Mouse (Mus musculus) embryonic facial prominence, embryonic 13.5 days (tissue): ENCODE measurements at regions not wholly inside any gene's neighbourhood (a gene's known extent, or its start where the extent isn't known, plus 50 kb on each side); places are given as distances from the start of the nearest gene placed in this dataset.

Experiments
- ATAC-seq: fragments of 200-750 bp; cut with Nextera tagmentation; 2 replicates; pipeline ENCODE4 v1.8.0; 2017; ENCODE audit warnings: low read depth; ENCODE audit not compliant: insufficient number of reproducible peaks, insufficient read depth, low FRiP score, low TSS enrichment
- H3K27ac ChIP-seq: fragments of 300-500 bp; sonication (generic); 2 replicates; pipeline ENCODE4 v1.5.1; 2015; ENCODE audit warnings: moderate library complexity, mild to moderate bottlenecking, inconsistent platforms
- H3K27me3 ChIP-seq: fragments of 300-500 bp; sonication (generic); 2 replicates; pipeline ENCODE4 v1.6.1; 2015; ENCODE audit warnings: mild to moderate bottlenecking, inconsistent platforms
- H3K36me3 ChIP-seq: fragments of 300-500 bp; sonication (generic); 2 replicates; pipeline ENCODE4 v1.6.1; 2015; ENCODE audit warnings: mild to moderate bottlenecking, inconsistent platforms
- H3K4me1 ChIP-seq: fragments of 300-500 bp; sonication (generic); 2 replicates; pipeline ENCODE4 v1.6.1; 2015; ENCODE audit warnings: inconsistent platforms
- H3K4me2 ChIP-seq: fragments of 300-500 bp; sonication (generic); 2 replicates; pipeline ENCODE4 v1.6.1; 2015; ENCODE audit warnings: moderate library complexity, mild to moderate bottlenecking, inconsistent platforms
- H3K4me3 ChIP-seq: fragments of 300-500 bp; sonication (generic); 2 replicates; pipeline ENCODE4 v1.5.1; 2015; ENCODE audit warnings: mild to moderate bottlenecking, inconsistent platforms
- H3K9ac ChIP-seq: fragments of 300-500 bp; sonication (generic); 2 replicates; pipeline ENCODE4 v1.6.1; 2015; ENCODE audit warnings: mild to moderate bottlenecking, inconsistent platforms
- H3K9me3 ChIP-seq: fragments of 300-500 bp; sonication (generic); 2 replicates; pipeline ENCODE4 v1.6.1; 2016; ENCODE audit warnings: inconsistent platforms
- WGBS: fragments of 180-500 bp; shearing (Covaris S2); methylation state at CpG from one replicate; pipeline ENCODE4 v1.1.7; 2015; ENCODE audit warnings: mixed read lengths; 5-methylcytosine and 5-hydroxymethylcytosine counted together

DNA sequence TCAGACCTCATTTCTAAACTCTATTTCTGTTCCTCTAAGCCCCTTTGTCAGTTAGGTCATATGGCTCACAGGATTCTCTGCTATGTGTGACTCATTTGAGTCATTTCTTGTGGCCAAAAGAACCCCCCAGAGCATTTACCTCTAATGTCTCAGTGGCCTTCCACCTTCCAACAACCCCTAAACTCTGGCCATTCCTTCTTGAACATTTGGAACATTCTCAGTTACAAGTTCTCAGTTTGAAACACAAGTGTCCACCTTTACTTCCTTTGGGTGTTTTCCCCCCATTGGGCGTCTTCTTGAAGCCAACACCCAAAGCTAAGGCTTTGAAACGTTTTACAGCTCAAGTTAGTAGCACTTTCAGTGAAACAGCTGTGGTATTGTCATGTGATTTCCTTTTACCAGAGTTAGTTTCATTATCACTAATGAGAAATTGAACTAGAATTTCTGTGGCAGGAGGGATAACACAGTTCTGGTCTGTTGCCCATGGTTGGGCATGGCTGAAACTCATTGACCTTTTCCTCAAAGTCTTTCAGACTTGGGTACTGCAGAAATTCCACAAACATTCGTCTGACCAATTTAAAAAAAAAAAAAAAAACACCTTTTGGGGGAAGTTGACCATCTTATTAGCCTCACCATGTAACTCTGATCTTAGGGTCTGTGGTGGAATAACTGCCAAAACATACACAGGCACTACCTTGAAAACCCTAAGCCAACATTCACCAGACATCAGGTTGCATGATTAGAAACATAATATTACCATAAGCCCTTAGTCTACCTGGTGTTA is 201.8 kb downstream of the Nfkbiz start:
- Histone ChIP-seq H3K27me3 (no peaks in the 10 kb centered on the region), H3K9ac (no peak overlapping the region), H3K36me3 (no peaks in the 10 kb centered on the region), H3K4me1 (no peaks in the 10 kb centered on the region), H3K9me3 (no peaks in the 10 kb centered on the region), H3K27ac (no peak overlapping the region), H3K4me3 (no peak overlapping the region), H3K4me2 (no peak overlapping the region)
- no peak for ATAC-seq
- WGBS = 66% methylated on average over 3 of the region's 3 CpGs

DNA sequence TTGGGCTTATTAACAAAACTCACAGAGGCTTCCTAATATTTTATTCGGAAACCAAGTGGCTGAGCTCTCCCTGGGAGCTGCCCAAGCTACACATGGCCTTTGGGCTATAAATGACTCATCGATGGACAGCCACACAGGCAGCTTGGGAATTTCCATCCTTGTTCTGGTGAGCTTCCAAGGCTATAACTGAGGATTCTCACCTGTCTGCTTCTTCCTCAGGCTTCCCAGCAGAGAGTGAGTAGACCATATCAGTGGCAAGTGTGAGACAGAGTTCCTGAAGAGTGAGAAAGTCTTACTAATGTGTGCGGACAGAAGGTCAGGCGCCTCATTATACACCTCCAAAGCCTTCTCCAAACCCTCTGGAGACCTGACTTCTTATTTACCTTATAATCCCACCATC is 202.5 kb downstream of the Nfkbiz start:
- no peak overlapping the region for H3K27ac ChIP-seq
- H3K9me3 ChIP-seq = no peaks in the 10 kb centered on the region
- no peak for ATAC-seq
- H3K36me3 ChIP-seq = no peaks in the 10 kb centered on the region
- H3K4me3 ChIP-seq = no peak overlapping the region
- H3K4me2 ChIP-seq = no peak overlapping the region
- no peaks in the 10 kb centered on the region for H3K27me3 ChIP-seq
- H3K4me1 ChIP-seq = no peaks in the 10 kb centered on the region
- H3K9ac ChIP-seq = no peak overlapping the region
- WGBS = 88% methylated on average over 4 of the region's 4 CpGs

DNA sequence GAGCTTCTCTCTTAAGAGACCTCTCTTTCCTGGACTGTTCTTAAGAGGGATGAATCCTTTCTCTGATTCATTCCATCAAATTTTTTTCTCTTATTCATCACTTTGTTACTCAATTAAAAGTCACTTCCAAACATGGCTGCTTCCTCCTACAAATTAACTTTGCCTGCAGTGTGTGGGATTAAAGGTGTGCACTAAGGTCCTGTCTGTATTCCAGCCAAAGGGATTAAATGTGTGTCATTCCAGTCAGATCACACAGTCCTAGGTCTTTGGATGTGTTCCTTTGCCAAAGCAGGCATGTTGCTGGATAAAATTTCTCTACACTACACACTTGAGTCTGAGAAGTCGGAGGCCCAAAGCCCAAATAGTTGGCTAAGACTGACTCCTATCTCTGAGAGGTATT is 204.0 kb downstream of the Nfkbiz start:
- Histone ChIP-seq H3K4me3 (no peak overlapping the region), H3K27me3 (no peaks in the 10 kb centered on the region), H3K9ac (no peak overlapping the region), H3K27ac (no peak overlapping the region), H3K4me2 (no peak overlapping the region), H3K36me3 (no peaks in the 10 kb centered on the region), H3K9me3 (no peaks in the 10 kb centered on the region), H3K4me1 (no peaks in the 10 kb centered on the region)
- 84% methylated on average over 1 of the region's 1 CpGs for WGBS
- no peak for ATAC-seq

DNA sequence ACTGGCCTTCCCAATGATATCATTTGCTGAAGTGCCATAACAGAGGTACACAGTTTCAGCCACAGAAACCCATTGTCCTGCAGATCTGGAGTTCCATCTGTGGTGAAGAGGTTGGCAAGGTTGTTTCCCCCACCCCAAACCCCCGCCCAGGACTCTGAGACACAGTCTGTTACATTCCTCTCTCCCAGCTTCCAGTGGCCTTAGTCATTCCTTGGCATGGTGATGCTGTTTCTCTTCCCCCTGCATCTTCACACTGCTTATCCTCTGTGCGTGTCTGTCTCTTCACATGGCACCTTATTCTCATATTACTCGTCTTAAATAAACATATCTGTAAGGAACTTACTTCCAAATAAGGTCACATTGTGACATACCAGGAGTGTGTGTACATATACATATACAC is 206.5 kb downstream of the Nfkbiz start:
- Histone ChIP-seq H3K9ac (no peak overlapping the region), H3K36me3 (no peaks in the 10 kb centered on the region), H3K4me2 (no peak overlapping the region), H3K4me3 (no peak overlapping the region), H3K27ac (no peak overlapping the region), H3K4me1 (no peaks in the 10 kb centered on the region), H3K27me3 (no peaks in the 10 kb centered on the region), H3K9me3 (no peaks in the 10 kb centered on the region)
- no peak for ATAC-seq
- WGBS = 66% methylated on average over 3 of the region's 3 CpGs

DNA sequence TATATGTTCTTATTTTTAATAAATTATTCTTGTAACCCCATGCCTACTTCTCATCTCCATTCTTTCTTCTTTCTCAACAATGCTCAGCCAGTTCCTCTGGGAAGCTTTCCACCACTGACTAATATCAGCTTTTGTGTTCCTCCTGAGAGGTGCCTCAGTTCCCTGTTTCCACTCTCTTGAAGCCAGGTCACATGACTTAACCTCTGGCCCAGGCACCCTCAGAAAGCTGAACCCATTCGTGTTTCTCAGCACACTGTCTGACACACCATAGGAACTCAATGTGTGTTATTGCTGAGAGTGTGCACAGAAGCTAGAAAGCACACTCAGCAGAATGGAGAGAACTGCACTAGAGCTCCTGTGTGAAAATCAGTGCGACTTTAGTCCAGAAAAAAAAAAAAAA is 207.1 kb downstream of the Nfkbiz start:
- no peak overlapping the region for H3K9ac ChIP-seq
- no peaks in the 10 kb centered on the region for H3K36me3 ChIP-seq
- H3K27me3 ChIP-seq = no peaks in the 10 kb centered on the region
- H3K9me3 ChIP-seq = no peaks in the 10 kb centered on the region
- 67% methylated on average over 2 of the region's 2 CpGs for WGBS
- no peak overlapping the region for H3K4me2 ChIP-seq
- H3K4me1 ChIP-seq = no peaks in the 10 kb centered on the region
- H3K27ac ChIP-seq = no peak overlapping the region
- ATAC-seq = no peak
- H3K4me3 ChIP-seq = no peak overlapping the region

DNA sequence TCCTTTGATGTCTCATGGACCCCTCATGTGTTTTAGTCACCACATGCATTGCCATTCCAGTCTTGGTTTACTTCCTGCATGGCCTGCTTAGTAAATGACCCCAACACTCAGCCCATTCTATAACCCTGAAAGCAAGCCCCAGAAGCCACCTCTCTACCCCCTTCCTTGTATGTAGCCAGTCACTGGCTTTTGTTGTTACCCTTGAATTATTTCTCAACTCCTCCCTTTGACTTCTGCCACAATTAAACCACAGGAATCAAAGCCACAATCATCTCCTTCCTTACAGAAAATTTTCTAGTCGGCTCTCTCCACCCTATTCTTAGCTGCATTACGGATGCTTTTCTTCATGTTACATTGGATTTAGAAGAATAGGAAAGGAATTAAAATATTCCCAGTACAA is 207.7 kb downstream of the Nfkbiz start:
- Histone ChIP-seq H3K9me3 (peaks cover 6% of the 10 kb centered on the region), H3K4me1 (no peaks in the 10 kb centered on the region), H3K4me3 (no peak overlapping the region), H3K27me3 (no peaks in the 10 kb centered on the region), H3K4me2 (no peak overlapping the region), H3K36me3 (no peaks in the 10 kb centered on the region), H3K9ac (no peak overlapping the region), H3K27ac (no peak overlapping the region)
- WGBS = 71% methylated on average over 2 of the region's 2 CpGs
- ATAC-seq = no peak

DNA sequence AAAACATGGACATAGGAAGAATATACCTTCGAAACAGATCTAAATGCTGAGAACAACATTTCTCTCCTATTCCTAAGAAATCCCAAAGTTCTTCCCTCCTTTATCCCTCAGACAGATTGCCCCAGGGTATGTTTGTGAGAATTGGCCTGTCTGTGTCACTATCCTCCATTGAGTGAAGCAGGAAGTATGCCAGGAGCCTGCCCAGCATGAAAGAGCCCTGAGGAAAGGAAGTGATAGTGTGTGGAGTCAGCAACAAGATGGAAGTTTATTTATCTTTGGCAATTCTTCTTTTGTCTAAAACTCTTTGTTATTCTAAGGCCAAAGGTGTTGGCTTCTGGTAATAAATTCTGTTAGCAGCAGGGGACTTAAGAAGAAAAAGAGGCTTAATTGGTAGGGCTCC is 211.2 kb downstream of the Nfkbiz start:
- H3K27ac ChIP-seq = no peak overlapping the region
- no peaks in the 10 kb centered on the region for H3K27me3 ChIP-seq
- WGBS = 80% methylated on average over 1 of the region's 1 CpGs
- peaks cover 7% of the 10 kb centered on the region for H3K9me3 ChIP-seq
- no peak overlapping the region for H3K4me2 ChIP-seq
- no peaks in the 10 kb centered on the region for H3K36me3 ChIP-seq
- no peak overlapping the region for H3K9ac ChIP-seq
- H3K4me3 ChIP-seq = no peak overlapping the region
- no peaks in the 10 kb centered on the region for H3K4me1 ChIP-seq
- no peak for ATAC-seq

DNA sequence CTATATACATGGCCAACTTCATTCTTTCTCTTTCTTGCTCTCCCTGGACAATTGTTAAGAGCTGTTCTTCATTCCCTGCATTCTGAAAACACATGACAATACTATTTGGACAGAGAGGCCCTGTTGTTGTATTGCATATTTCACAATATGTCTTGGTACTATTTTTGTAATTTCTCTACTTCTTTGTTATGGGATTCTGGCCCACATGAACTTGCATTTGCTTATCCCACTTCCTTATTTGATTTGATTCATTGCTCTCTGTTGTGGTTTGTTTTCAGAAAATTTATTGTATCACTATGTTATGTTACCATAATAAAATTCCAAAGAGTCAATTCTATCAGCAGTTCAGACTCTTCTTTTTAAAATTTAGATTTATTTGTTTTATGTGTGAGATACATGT is 215.3 kb downstream of the Nfkbiz start:
- no peak overlapping the region for H3K4me3 ChIP-seq

DNA sequence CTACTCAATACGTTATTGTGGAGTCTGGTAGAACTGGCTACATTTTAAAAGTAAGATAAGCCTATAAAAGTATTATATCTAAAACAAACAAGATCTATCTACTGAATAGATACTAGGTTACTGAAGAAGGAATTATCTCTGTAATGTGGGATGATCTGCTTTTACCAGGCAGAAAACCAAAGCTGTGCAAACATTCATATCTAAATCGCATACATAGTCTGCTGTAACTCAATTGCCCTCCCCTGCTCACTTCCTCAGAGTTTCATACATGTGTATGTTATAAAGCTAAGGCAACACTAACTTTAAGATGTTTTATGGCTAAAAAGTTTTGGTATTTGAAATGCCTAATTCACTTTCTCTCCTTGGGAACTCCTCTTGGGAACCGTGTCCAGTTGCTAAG is 219.0 kb downstream of the Nfkbiz start:
- Histone ChIP-seq H3K9me3 (no peaks in the 10 kb centered on the region), H3K4me2 (no peak overlapping the region), H3K36me3 (no peaks in the 10 kb centered on the region), H3K4me1 (no peaks in the 10 kb centered on the region), H3K9ac (no peak overlapping the region), H3K4me3 (no peak overlapping the region), H3K27ac (no peak overlapping the region), H3K27me3 (no peaks in the 10 kb centered on the region)
- 78% methylated on average over 3 of the region's 3 CpGs for WGBS
- ATAC-seq = no peak

More for the DNA sequence above, 215.3 kb downstream of the Nfkbiz start:
- no peaks in the 10 kb centered on the region for H3K36me3 ChIP-seq
- H3K9me3 ChIP-seq = peaks cover 7% of the 10 kb centered on the region
- H3K4me1 ChIP-seq = no peaks in the 10 kb centered on the region
- H3K27ac ChIP-seq = no peak overlapping the region
- no peak overlapping the region for H3K4me2 ChIP-seq
- no peak for ATAC-seq
- H3K27me3 ChIP-seq = no peaks in the 10 kb centered on the region
- no peak overlapping the region for H3K9ac ChIP-seq

DNA sequence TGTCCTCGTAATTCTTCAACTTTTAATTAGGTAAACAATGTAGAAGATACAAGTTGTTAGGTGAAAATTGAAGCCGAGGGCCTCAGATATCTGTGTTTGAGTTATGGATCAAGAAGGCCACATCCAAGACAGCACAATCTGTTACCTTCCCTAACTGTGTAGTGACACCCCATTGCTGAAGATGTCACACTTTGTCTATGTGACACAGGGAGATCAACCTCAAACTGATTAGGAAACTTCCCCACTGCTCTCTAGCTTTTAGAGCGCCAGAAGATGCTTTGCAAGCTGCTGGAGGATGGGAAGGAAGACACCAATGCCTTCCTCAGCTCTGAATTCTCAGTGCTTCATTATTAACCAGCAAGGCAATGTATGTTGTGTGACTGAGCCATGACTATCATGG is 220.7 kb downstream of the Nfkbiz start:
- no peak overlapping the region for H3K27ac ChIP-seq
- H3K36me3 ChIP-seq = no peaks in the 10 kb centered on the region
- H3K9me3 ChIP-seq = no peaks in the 10 kb centered on the region
- H3K27me3 ChIP-seq = no peaks in the 10 kb centered on the region
- no peaks in the 10 kb centered on the region for H3K4me1 ChIP-seq
- H3K4me3 ChIP-seq = no peak overlapping the region
- H3K9ac ChIP-seq = no peak overlapping the region
- no peak overlapping the region for H3K4me2 ChIP-seq
- no peak for ATAC-seq
- 85% methylated on average over 3 of the region's 3 CpGs for WGBS

DNA sequence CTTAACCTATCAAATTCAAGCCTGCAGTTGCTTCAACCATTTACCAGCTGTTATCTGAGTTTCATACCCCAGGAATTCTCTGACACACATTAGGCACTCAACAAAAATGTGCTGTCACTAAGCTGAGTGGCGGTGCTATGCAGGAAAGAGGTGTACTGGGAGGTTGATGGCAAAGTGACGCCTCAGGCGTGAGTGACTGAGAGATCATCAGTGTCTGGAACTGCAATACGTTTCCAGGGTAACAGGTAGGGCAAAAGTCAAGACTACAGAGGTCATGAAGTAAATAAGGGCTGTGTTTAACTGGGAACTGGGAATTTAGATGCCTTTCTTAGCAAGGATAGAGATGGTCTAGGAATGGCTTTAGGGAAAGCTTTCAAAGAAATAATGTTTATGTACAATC is 221.2 kb downstream of the Nfkbiz start:
- no peaks in the 10 kb centered on the region for H3K36me3 ChIP-seq
- 38% methylated on average over 4 of the region's 4 CpGs for WGBS
- H3K4me1 ChIP-seq = no peaks in the 10 kb centered on the region
- H3K9me3 ChIP-seq = no peaks in the 10 kb centered on the region
- H3K4me3 ChIP-seq = no peak overlapping the region
- no peak overlapping the region for H3K9ac ChIP-seq
- no peak overlapping the region for H3K4me2 ChIP-seq
- no peak for ATAC-seq
- H3K27ac ChIP-seq = no peak overlapping the region
- H3K27me3 ChIP-seq = no peaks in the 10 kb centered on the region

DNA sequence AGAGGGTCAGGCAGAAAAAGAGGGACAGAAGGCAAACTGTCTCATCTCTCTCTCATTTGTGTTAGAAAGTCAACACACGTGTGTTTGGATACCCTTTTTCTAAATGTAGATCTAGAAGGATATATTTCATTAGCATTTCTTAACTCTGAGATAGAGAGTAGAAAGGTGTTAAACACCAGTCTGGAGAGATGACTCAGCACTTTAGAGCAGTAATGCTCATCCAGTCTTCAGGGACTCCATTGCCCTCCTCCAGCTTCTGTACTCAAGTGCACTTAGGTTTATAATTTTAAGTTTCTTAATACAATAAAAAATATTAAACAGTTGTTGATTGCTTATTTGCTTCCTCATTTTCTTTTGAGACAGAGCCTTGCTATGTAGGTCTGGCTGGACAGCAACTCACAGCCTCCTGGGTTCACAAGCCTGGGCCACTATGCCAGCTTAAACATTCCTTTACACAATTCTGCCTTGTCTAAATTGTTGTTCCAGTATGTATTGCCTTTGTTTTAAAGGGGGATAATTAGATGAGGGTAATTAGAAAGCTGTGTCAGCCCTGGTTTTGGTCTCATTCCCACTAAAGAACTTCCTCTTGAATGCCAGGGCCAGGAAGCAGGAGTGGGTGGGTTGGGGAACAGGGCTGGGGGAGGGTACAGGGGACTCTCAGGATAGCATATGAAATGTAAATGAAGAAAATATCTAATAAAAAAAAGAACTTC is 222.1 kb downstream of the Nfkbiz start:
- Histone ChIP-seq H3K9ac (no peak overlapping the region), H3K27me3 (no peaks in the 10 kb centered on the region), H3K4me2 (no peak overlapping the region), H3K36me3 (no peaks in the 10 kb centered on the region), H3K4me3 (no peak overlapping the region), H3K9me3 (no peaks in the 10 kb centered on the region), H3K27ac (no peak overlapping the region), H3K4me1 (no peaks in the 10 kb centered on the region)
- ATAC-seq = no peak
- 73% methylated on average over 1 of the region's 1 CpGs for WGBS
